Mouse (Mus musculus) liver, embryonic 14.5 days (tissue): ENCODE measurements around the gene A930017K11Rik. TPM values are rescaled to one million over a fixed set of nuclear protein-coding genes. Genes with fewer than 3 reads are reported as not detected.

ENCODE experiments used
- ATAC-seq: fragments of 200-750 bp; cut with Nextera tagmentation; 2 replicates; pipeline ENCODE4 v1.8.0; 2017; ENCODE audit warnings: moderate number of reproducible peaks, mild to moderate bottlenecking, moderate library complexity; ENCODE audit not compliant: insufficient read depth
- DNase-seq, 3 experiments: peaks; one replicate each; pipeline ENCODE4 v3.0.0-alpha.2; 2012 to 2013; ENCODE audit warnings: low read depth in 3 of 3, low spot score in 3 of 3
- H3K27ac ChIP-seq: fragments of 300-500 bp; sonication (generic); 2 replicates; pipeline ENCODE4 v1.5.1; 2014; ENCODE audit warnings: moderate library complexity, mild to moderate bottlenecking, control low read depth, inconsistent platforms
- H3K27me3 ChIP-seq: fragments of 300-500 bp; sonication (generic); 2 replicates; pipeline ENCODE4 v1.6.1; 2014; ENCODE audit warnings: mild to moderate bottlenecking, low read length, moderate library complexity; ENCODE audit not compliant: control insufficient read depth, insufficient read depth
- H3K36me3 ChIP-seq: fragments of 300-500 bp; sonication (generic); replicated peaks from 2 replicates; pipeline ENCODE4 v1.6.1; 2014; ENCODE audit warnings: low read depth; ENCODE audit not compliant: control insufficient read depth, insufficient read depth
- H3K4me1 ChIP-seq, 2 experiments: fragments of 200-500 bp in 1 of 2; fragments of 300-500 bp in 1 of 2; sonication (generic) in 1 of 2; replicated peaks; 2 replicates each; pipeline ENCODE4 v1.6.1; 2012 to 2014; ENCODE audit warnings: antibody characterized with exemption in 1 of 2, inconsistent platforms in 1 of 2, low read length in 1 of 2; ENCODE audit not compliant: control insufficient read depth in 2 of 2, insufficient read depth in 2 of 2
- H3K4me2 ChIP-seq: fragments of 300-500 bp; sonication (generic); 2 replicates; pipeline ENCODE4 v1.6.1; 2014; ENCODE audit warnings: low read depth, mild to moderate bottlenecking, control low read depth, moderate library complexity
- H3K4me3 ChIP-seq, 2 experiments: fragments of 200-500 bp in 1 of 2; fragments of 300-500 bp in 1 of 2; sonication (generic) in 1 of 2; 2 replicates each; pipeline ENCODE4 v1.5.1; 2012 to 2014; ENCODE audit warnings: low read depth in 2 of 2, low read length in 2 of 2, mild to moderate bottlenecking in 2 of 2, control low read depth in 1 of 2, inconsistent platforms in 1 of 2, moderate library complexity in 1 of 2; ENCODE audit not compliant: insufficient read depth in 1 of 2
- H3K9ac ChIP-seq: fragments of 300-500 bp; sonication (generic); replicated peaks from 2 replicates; pipeline ENCODE4 v1.6.1; 2014; ENCODE audit warnings: mild to moderate bottlenecking, control low read depth, moderate library complexity
- H3K9me3 ChIP-seq: fragments of 300-500 bp; sonication (generic); 2 replicates; pipeline ENCODE4 v1.6.1; 2016; ENCODE audit warnings: low read length, mixed read lengths; ENCODE audit not compliant: control insufficient read depth
- CTCF ChIP-seq: IDR thresholded peaks from 2 replicates; pipeline ENCODE4 v1.5.1; 2016; ENCODE audit warnings: antibody characterized with exemption, low read depth, control low read depth
- EP300 ChIP-seq: IDR thresholded peaks from 2 replicates; pipeline ENCODE4 v1.6.1; 2016; ENCODE audit warnings: antibody characterized with exemption, low read depth
- WGBS: fragments of 180-500 bp; shearing (Covaris S2); extraction: QIAGEN DNeasy Blood & Tissue Kit; methylation state at CpG from one replicate; pipeline ENCODE4 v1.1.7; 2014; ENCODE audit not compliant: insufficient replicate concordance; 5-methylcytosine and 5-hydroxymethylcytosine counted together
- polyA plus RNA-seq, 2 experiments: library from polyadenylated mRNA; depleted of rRNA in 1 of 2; stranded (reverse) in 1 of 2; unstranded in 1 of 2; fragments of >200 nt; fragmentation: Nextera tagmentation in 1 of 2; extraction: Ambion mirVana in 1 of 2; gene quantifications; 2 replicates each; pipeline versions ENCODE4 v1.2.1 to v1.2.3; 2012 to 2014

Gene A930017K11Rik
- polyA plus RNA-seq, 2 experiments, result 0.13 to 0.16 TPM

GRCm38 (mm10) chr17:25903061-25903460 lies 49.3 kb downstream of the A930017K11Rik start:
- WGBS, result 47% methylated on average over 3 of the region's 3 CpGs

GRCm38 (mm10) chr17:25900193-25900592 lies 52.2 kb downstream of the A930017K11Rik start:
- H3K4me3 ChIP-seq, result no peak overlapping the region
- DNase-seq (no peak), ATAC-seq (no peak)
- H3K27me3 ChIP-seq, result no peaks in the 10 kb centered on the region
- no peak overlapping the region for H3K4me2 ChIP-seq
- H3K27ac ChIP-seq, result no peak overlapping the region
- no peaks in the 10 kb centered on the region for H3K4me1 ChIP-seq
- 83% methylated on average over 1 of the region's 1 CpGs for WGBS
- H3K36me3 ChIP-seq, result no peaks in the 10 kb centered on the region
- TF ChIP-seq CTCF, result 0 out of 2 replicates have a peak, but pooled peaks have one; percentile 10
- no peak for TF ChIP-seq EP300
- H3K9me3 ChIP-seq, result no peaks in the 10 kb centered on the region
- no peak overlapping the region for H3K9ac ChIP-seq

More at GRCm38 (mm10) chr17:25903061-25903460, 49.3 kb downstream of the A930017K11Rik start:
- Histone ChIP-seq H3K4me2 (no peak overlapping the region), H3K9me3 (no peaks in the 10 kb centered on the region), H3K36me3 (no peaks in the 10 kb centered on the region), H3K27ac (no peak overlapping the region), H3K4me3 (no peak overlapping the region), H3K27me3 (no peaks in the 10 kb centered on the region), H3K4me1 (no peaks in the 10 kb centered on the region), H3K9ac (no peak overlapping the region)
- ATAC-seq (no peak), DNase-seq (no peak)
- TF ChIP-seq EP300 (no peak), CTCF (no peak)

Other genes with a start within 250 kb of the A930017K11Rik start
Only the 30 nearest of the 33 such genes appear.
- 9.5 and 11.1 TPM in 2 replicates for gene Rpusd1, start 224.9 kb downstream of the A930017K11Rik start, polyA plus RNA-seq (2012; rRNA removed)
- gene Rpusd1, start 224.9 kb downstream of the A930017K11Rik start, polyA plus RNA-seq (2014; fragmentation: Nextera tagmentation; extraction: Ambion mirVana), result 5.9 and 6.1 TPM in 2 replicates
- gene Mslnl, start 216.5 kb downstream of the A930017K11Rik start, polyA plus RNA-seq (2012; rRNA removed), result not detected in 2 replicates
- not detected in 2 replicates for gene Mslnl, start 216.5 kb downstream of the A930017K11Rik start, polyA plus RNA-seq (2014; fragmentation: Nextera tagmentation; extraction: Ambion mirVana)
- 0.66 and 0.69 TPM in 2 replicates for gene Msln, start 198.2 kb downstream of the A930017K11Rik start, polyA plus RNA-seq (2012; rRNA removed)
- 0.91 and 1.0 TPM in 2 replicates for gene Msln, start 198.2 kb downstream of the A930017K11Rik start, polyA plus RNA-seq (2014; fragmentation: Nextera tagmentation; extraction: Ambion mirVana)
- 7.5 and 10.2 TPM in 2 replicates for gene Narfl, start 178.8 kb downstream of the A930017K11Rik start, polyA plus RNA-seq (2012; rRNA removed)
- 12.9 and 14.0 TPM in 2 replicates for gene Narfl, start 178.8 kb downstream of the A930017K11Rik start, polyA plus RNA-seq (2014; fragmentation: Nextera tagmentation; extraction: Ambion mirVana)
- 6.1 and 7.6 TPM in 2 replicates for gene Haghl, start 166.9 kb downstream of the A930017K11Rik start, polyA plus RNA-seq (2012; rRNA removed)
- 5.8 and 6.1 TPM in 2 replicates for gene Haghl, start 166.9 kb downstream of the A930017K11Rik start, polyA plus RNA-seq (2014; fragmentation: Nextera tagmentation; extraction: Ambion mirVana)
- 0.02 and 0.03 TPM in 2 replicates for gene Ccdc78, start 166.0 kb downstream of the A930017K11Rik start, polyA plus RNA-seq (2012; rRNA removed)
- gene Ccdc78, start 166.0 kb downstream of the A930017K11Rik start, polyA plus RNA-seq (2014; fragmentation: Nextera tagmentation; extraction: Ambion mirVana), result not detected in 2 replicates
- gene Fam173a, start 159.7 kb downstream of the A930017K11Rik start, polyA plus RNA-seq (2012; rRNA removed), result 37.7 and 46.6 TPM in 2 replicates
- 57.2 and 57.7 TPM in 2 replicates for gene Fam173a, start 159.7 kb downstream of the A930017K11Rik start, polyA plus RNA-seq (2014; fragmentation: Nextera tagmentation; extraction: Ambion mirVana)
- gene AC134908.4, start 156.9 kb downstream of the A930017K11Rik start, polyA plus RNA-seq (2012; rRNA removed), result not detected in 2 replicates
- not detected in 2 replicates for gene AC134908.4, start 156.9 kb downstream of the A930017K11Rik start, polyA plus RNA-seq (2014; fragmentation: Nextera tagmentation; extraction: Ambion mirVana)
- gene Metrn, start 155.4 kb downstream of the A930017K11Rik start, polyA plus RNA-seq (2012; rRNA removed), result 20.3 and 27.3 TPM in 2 replicates
- gene Metrn, start 155.4 kb downstream of the A930017K11Rik start, polyA plus RNA-seq (2014; fragmentation: Nextera tagmentation; extraction: Ambion mirVana), result 4.1 TPM in 2 replicates
- 0.04 and 0.22 TPM in 2 replicates for gene Fbxl16, start 143.5 kb downstream of the A930017K11Rik start, polyA plus RNA-seq (2012; rRNA removed)
- gene Fbxl16, start 143.5 kb downstream of the A930017K11Rik start, polyA plus RNA-seq (2014; fragmentation: Nextera tagmentation; extraction: Ambion mirVana), result not detected in 2 replicates
- gene Wdr24, start 128.9 kb downstream of the A930017K11Rik start, polyA plus RNA-seq (2012; rRNA removed), result 14.1 and 14.3 TPM in 2 replicates
- gene Wdr24, start 128.9 kb downstream of the A930017K11Rik start, polyA plus RNA-seq (2014; fragmentation: Nextera tagmentation; extraction: Ambion mirVana), result 9.2 and 11.4 TPM in 2 replicates
- gene Jmjd8, start 123.7 kb downstream of the A930017K11Rik start, polyA plus RNA-seq (2012; rRNA removed), result 17.3 and 17.9 TPM in 2 replicates
- gene Jmjd8, start 123.7 kb downstream of the A930017K11Rik start, polyA plus RNA-seq (2014; fragmentation: Nextera tagmentation; extraction: Ambion mirVana), result 13.7 and 16.2 TPM in 2 replicates
- gene Stub1, start 119.2 kb downstream of the A930017K11Rik start, polyA plus RNA-seq (2012; rRNA removed), result 70.2 and 85.1 TPM in 2 replicates
- 96.7 and 100 TPM in 2 replicates for gene Stub1, start 119.2 kb downstream of the A930017K11Rik start, polyA plus RNA-seq (2014; fragmentation: Nextera tagmentation; extraction: Ambion mirVana)
- gene Rhbdl1, start 115.3 kb downstream of the A930017K11Rik start, polyA plus RNA-seq (2012; rRNA removed), result 1.5 and 2.0 TPM in 2 replicates
- gene Rhbdl1, start 115.3 kb downstream of the A930017K11Rik start, polyA plus RNA-seq (2014; fragmentation: Nextera tagmentation; extraction: Ambion mirVana), result 0.35 and 0.58 TPM in 2 replicates
- 3.3 and 6.9 TPM in 2 replicates for gene Gm20683, start 110.8 kb downstream of the A930017K11Rik start, polyA plus RNA-seq (2012; rRNA removed)
- 0.43 TPM in 1 of 2 replicates, not detected in the other for gene Gm20683, start 110.8 kb downstream of the A930017K11Rik start, polyA plus RNA-seq (2014; fragmentation: Nextera tagmentation; extraction: Ambion mirVana)
- 33.3 and 34.7 TPM in 2 replicates for gene Rhot2, start 107.7 kb downstream of the A930017K11Rik start, polyA plus RNA-seq (2012; rRNA removed)
- gene Rhot2, start 107.7 kb downstream of the A930017K11Rik start, polyA plus RNA-seq (2014; fragmentation: Nextera tagmentation; extraction: Ambion mirVana), result 4.2 and 5.3 TPM in 2 replicates
- gene Wdr90, start 91.1 kb downstream of the A930017K11Rik start, polyA plus RNA-seq (2012; rRNA removed), result 18.1 and 19.6 TPM in 2 replicates
- gene Wdr90, start 91.1 kb downstream of the A930017K11Rik start, polyA plus RNA-seq (2014; fragmentation: Nextera tagmentation; extraction: Ambion mirVana), result 7.5 and 11.1 TPM in 2 replicates
- gene Mcrip2, start 83.8 kb downstream of the A930017K11Rik start, polyA plus RNA-seq (2012; rRNA removed), result 22.1 and 23.1 TPM in 2 replicates
- 44.0 and 44.9 TPM in 2 replicates for gene Mcrip2, start 83.8 kb downstream of the A930017K11Rik start, polyA plus RNA-seq (2014; fragmentation: Nextera tagmentation; extraction: Ambion mirVana)
- 45.3 and 47.6 TPM in 2 replicates for gene Mettl26, start 77.5 kb downstream of the A930017K11Rik start, polyA plus RNA-seq (2012; rRNA removed)
- gene Mettl26, start 77.5 kb downstream of the A930017K11Rik start, polyA plus RNA-seq (2014; fragmentation: Nextera tagmentation; extraction: Ambion mirVana), result 46.5 and 50.3 TPM in 2 replicates
- gene Wfikkn1, start 71.7 kb downstream of the A930017K11Rik start, polyA plus RNA-seq (2012; rRNA removed), result 0.54 and 0.71 TPM in 2 replicates
- 0.52 and 0.67 TPM in 2 replicates for gene Wfikkn1, start 71.7 kb downstream of the A930017K11Rik start, polyA plus RNA-seq (2014; fragmentation: Nextera tagmentation; extraction: Ambion mirVana)
- gene Rab40c, start 32.8 kb downstream of the A930017K11Rik start, polyA plus RNA-seq (2012; rRNA removed), result 6.4 and 7.8 TPM in 2 replicates
- gene Rab40c, start 32.8 kb downstream of the A930017K11Rik start, polyA plus RNA-seq (2014; fragmentation: Nextera tagmentation; extraction: Ambion mirVana), result 3.4 and 3.8 TPM in 2 replicates
- 270 and 414 TPM in 2 replicates for gene Pigq, start 7.6 kb downstream of the A930017K11Rik start, polyA plus RNA-seq (2012; rRNA removed)
- 170 and 186 TPM in 2 replicates for gene Pigq, start 7.6 kb downstream of the A930017K11Rik start, polyA plus RNA-seq (2014; fragmentation: Nextera tagmentation; extraction: Ambion mirVana)
- 4.3 and 8.9 TPM in 2 replicates for gene Nhlrc4, start 7.6 kb downstream of the A930017K11Rik start, polyA plus RNA-seq (2012; rRNA removed)
- gene Nhlrc4, start 7.6 kb downstream of the A930017K11Rik start, polyA plus RNA-seq (2014; fragmentation: Nextera tagmentation; extraction: Ambion mirVana), result 1.9 and 4.6 TPM in 2 replicates
- 7.7 and 9.0 TPM in 2 replicates for gene Capn15, start 33.2 kb upstream of the A930017K11Rik start, polyA plus RNA-seq (2012; rRNA removed)
- gene Capn15, start 33.2 kb upstream of the A930017K11Rik start, polyA plus RNA-seq (2014; fragmentation: Nextera tagmentation; extraction: Ambion mirVana), result 8.3 and 11.8 TPM in 2 replicates
- gene Rab11fip3, start 117.0 kb upstream of the A930017K11Rik start, polyA plus RNA-seq (2012; rRNA removed), result 2.1 and 2.3 TPM in 2 replicates
- 1.4 and 1.8 TPM in 2 replicates for gene Rab11fip3, start 117.0 kb upstream of the A930017K11Rik start, polyA plus RNA-seq (2014; fragmentation: Nextera tagmentation; extraction: Ambion mirVana)
- 6.2 and 6.8 TPM in 2 replicates for gene Decr2, start 137.8 kb upstream of the A930017K11Rik start, polyA plus RNA-seq (2012; rRNA removed)
- 5.5 and 6.5 TPM in 2 replicates for gene Decr2, start 137.8 kb upstream of the A930017K11Rik start, polyA plus RNA-seq (2014; fragmentation: Nextera tagmentation; extraction: Ambion mirVana)
- 46.2 and 52.2 TPM in 2 replicates for gene Nme4, start 143.0 kb upstream of the A930017K11Rik start, polyA plus RNA-seq (2012; rRNA removed)
- 45.1 and 46.7 TPM in 2 replicates for gene Nme4, start 143.0 kb upstream of the A930017K11Rik start, polyA plus RNA-seq (2014; fragmentation: Nextera tagmentation; extraction: Ambion mirVana)
- gene Tmem8, start 160.7 kb upstream of the A930017K11Rik start, polyA plus RNA-seq (2012; rRNA removed), result 2.8 and 3.6 TPM in 2 replicates
- gene Tmem8, start 160.7 kb upstream of the A930017K11Rik start, polyA plus RNA-seq (2014; fragmentation: Nextera tagmentation; extraction: Ambion mirVana), result 0.88 and 1.1 TPM in 2 replicates
- gene Mrpl28, start 170.9 kb upstream of the A930017K11Rik start, polyA plus RNA-seq (2012; rRNA removed), result 47.8 and 58.0 TPM in 2 replicates
- 121 and 129 TPM in 2 replicates for gene Mrpl28, start 170.9 kb upstream of the A930017K11Rik start, polyA plus RNA-seq (2014; fragmentation: Nextera tagmentation; extraction: Ambion mirVana)
- 6.5 and 8.7 TPM in 2 replicates for gene Axin1, start 186.1 kb upstream of the A930017K11Rik start, polyA plus RNA-seq (2012; rRNA removed)
- 3.8 and 6.0 TPM in 2 replicates for gene Axin1, start 186.1 kb upstream of the A930017K11Rik start, polyA plus RNA-seq (2014; fragmentation: Nextera tagmentation; extraction: Ambion mirVana)